ENCODE assay signal across 8 mouse cellular contexts in the genomic region with DNA sequence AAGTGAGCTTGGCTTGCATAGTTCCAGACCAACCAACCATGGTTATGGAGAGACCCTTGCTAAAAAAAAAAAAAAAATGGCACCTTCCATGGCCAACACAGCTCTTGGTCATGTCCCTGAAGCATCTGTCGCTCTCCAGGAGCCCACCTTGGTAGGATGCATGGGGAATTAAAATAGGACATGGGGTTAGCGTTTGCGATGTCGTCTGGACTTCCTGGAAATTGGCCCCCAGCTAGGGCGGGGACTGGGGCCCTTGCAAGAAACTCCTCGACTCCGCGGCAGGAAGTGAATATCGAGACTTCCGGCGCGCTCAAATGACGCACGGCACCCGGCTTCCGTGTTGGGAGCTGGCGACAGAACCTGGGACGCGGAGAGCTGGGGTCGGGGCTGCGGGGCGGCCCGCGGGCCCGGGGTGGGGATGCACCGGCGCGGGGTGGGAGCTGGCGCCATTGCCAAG. TPM values are rescaled to one million over a fixed set of nuclear protein-coding genes. Genes with fewer than 3 reads are reported as not detected.
DNase-seq lines count a peak whose midpoint lies in the region; ATAC-seq and TF ChIP-seq lines count a peak whose summit lies in the region.

TSS of gene Snf8 (plus strand) at position 290 of the 457 bp plus-strand sequence.

- H3K4me2 ChIP-seq in forebrain, embryonic 15.5 days (replicated peaks): peak within 1 kb of the TSS; percentile 71

- DNase-seq in ES-CJ7 (ENCODE audit: low read depth, low spot score): peak; percentile 96
- DNase-seq in cerebellum, adult 11 months: peak; percentile 89
- DNase-seq in heart, postnatal 25 days (ENCODE audit: low spot score): peak; percentile 88
- peak; percentile 91 to 96 for DNase-seq in layer of hippocampus, adult 18-20 months (ENCODE audit: low spot score in 2 of 2)
- DNase-seq in lung, adult 2 months: peak; percentile 95
- peak; percentile 82 to 87 for DNase-seq in thymus, adult 18-20 months

- H3K27ac ChIP-seq in forebrain, embryonic 15.5 days (replicated peaks): peak within 1 kb of the TSS; percentile 64

- H3K4me3 ChIP-seq in forebrain, embryonic 15.5 days: peak within 1 kb of the TSS; percentile 81
- H3K4me3 ChIP-seq in lung, adult 2 months (replicated peaks; ENCODE audit: extremely low read depth, low read depth, low read length): peak within 1 kb of the TSS; percentile 100

- H3K9me3 ChIP-seq in forebrain, embryonic 15.5 days: no peaks in the 10 kb centered on the region

- peak; percentile 80 for ATAC-seq in forebrain, embryonic 15.5 days (replicated peaks)
- peak; percentile 95 for ATAC-seq in neutrophil, adult 5-6 weeks (ENCODE audit: extremely low read depth, insufficient number of reproducible peaks, low FRiP score, poor library complexity, severe bottlenecking)

- no peak for TF ChIP-seq CTCF in lung, adult 2 months (IDR thresholded peaks at IDR 0.05; ENCODE audit: insufficient read depth, low read length)

- peak; percentile 62; the same call in 1 of the 2 replicates for TF ChIP-seq POLR2A in lung, adult 2 months (IDR thresholded peaks at IDR 0.05; ENCODE audit: borderline replicate concordance, extremely low read depth, low read depth, low read length)

- intact Hi-C loops in heart, postnatal 25 days (cut with DNase I): loop anchor here (1.0 to 5.0 kb wide), 2 partner anchors 30 to 43 kb away; partner anchors contain the start of gene Atp5g1

- peak within 1 kb of the TSS; percentile 75 for H3K9ac ChIP-seq in forebrain, embryonic 15.5 days (replicated peaks)

- peaks cover 7% of the 10 kb centered on the region for H3K36me3 ChIP-seq in forebrain, embryonic 15.5 days

- WGBS in forebrain, embryonic 15.5 days: under 1% methylated on average over 28 of the region's 29 CpGs
- WGBS in lung, adult 2 months: under 1% methylated on average over 29 of the region's 29 CpGs

- H3K27me3 ChIP-seq in forebrain, embryonic 15.5 days: 0 out of 2 replicates have a peak, but pooled peaks cover 5% of the 10 kb centered on the region

- H3K4me1 ChIP-seq in forebrain, embryonic 15.5 days: peaks cover 23% of the 10 kb centered on the region
- peaks cover 9% of the 10 kb centered on the region for H3K4me1 ChIP-seq in lung, adult 2 months (ENCODE audit: control insufficient read depth, insufficient read depth, low read length)

RNA-seq across cellular contexts. Expression of gene Snf8, which starts in this region (rescaled TPM):
- 136 and 142 TPM in 2 replicates for polyA plus RNA-seq in forebrain, embryonic 15.5 days (2015; fragmentation: Nextera tagmentation; extraction: Ambion mirVana)
- total RNA-seq in heart, postnatal 25 days (2021): 10 to 100 TPM; 45.7 to 46.9 TPM
- 100 to 1,000 TPM; 104 to 106 TPM for total RNA-seq in layer of hippocampus, adult 18-20 months (2021)
- polyA plus RNA-seq in lung, adult 2 months (2012; rRNA removed): 18.1 and 24.1 TPM in 2 replicates
- 41.1 and 49.6 TPM in 2 replicates for total RNA-seq in neutrophil, adult 5-6 weeks (2017)

Comparison
In these comparisons a context has a peak if more than half of its experiments do, and no peak if none do; other contexts are left out.
1. Peak in every context shown above with its lines: DNase-seq, ATAC-seq, H3K4me3 ChIP-seq and H3K27ac ChIP-seq.